Mouse (Mus musculus): Measurements from ENCODE around the gene Bpifa2. TPM values are rescaled to one million over a fixed set of nuclear protein-coding genes. Genes with fewer than 3 reads are reported as not detected.
A peak's percentile ranks its signal among the peaks of the same experiment; 100 is the strongest.
"Not testable (repeated sequence)": the region's sequence is repeated elsewhere in the genome, so short reads cannot be mapped to it uniquely, and the experiment has no call there.

Bpifa2 gene
- 0.43 TPM in 1 of 2 replicates, not detected in the other for total RNA-seq (2021)
- long read RNA-seq, partial matches to known transcripts, result 0 of 1 reads
- long read RNA-seq, other reads (novel, unspliced or antisense), result 0 of 1 reads

- DNase-seq, result no peak
Observed at GRCm38 (mm10) chr2:154007965-154008364, at the start of gene Bpifa2. Bpifa2 (plus strand) TSS chr2:154008265.

- no peak for DNase-seq
Observed at GRCm38 (mm10) chr2:153962821-153963331, 45.2 kb upstream of the Bpifa2 start.

- peak; percentile 12 for DNase-seq
Observed at GRCm38 (mm10) chr2:153963334-153963733, 44.7 kb upstream of the Bpifa2 start.

DNA sequence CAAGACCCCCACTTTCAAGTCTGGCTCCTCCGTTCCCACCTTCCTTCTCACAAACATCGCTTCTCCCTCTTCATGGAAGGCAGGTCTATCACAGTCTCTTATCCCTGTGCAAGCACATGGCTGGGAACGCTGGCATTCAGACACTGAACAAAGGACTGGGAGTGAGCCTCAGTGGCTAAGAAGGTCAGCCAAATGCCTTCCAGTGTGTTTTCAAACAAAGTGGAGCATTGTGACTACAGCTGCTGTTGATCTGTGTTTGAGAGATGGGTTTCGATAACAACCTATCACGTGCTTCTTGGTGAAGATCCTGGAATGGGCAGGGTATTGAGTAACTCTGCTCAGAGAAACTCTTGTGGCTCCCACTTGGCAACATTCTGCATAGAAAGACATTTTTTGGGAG lies 37.8 kb upstream of the Bpifa2 start:
- DNase-seq, result no peak

DNA sequence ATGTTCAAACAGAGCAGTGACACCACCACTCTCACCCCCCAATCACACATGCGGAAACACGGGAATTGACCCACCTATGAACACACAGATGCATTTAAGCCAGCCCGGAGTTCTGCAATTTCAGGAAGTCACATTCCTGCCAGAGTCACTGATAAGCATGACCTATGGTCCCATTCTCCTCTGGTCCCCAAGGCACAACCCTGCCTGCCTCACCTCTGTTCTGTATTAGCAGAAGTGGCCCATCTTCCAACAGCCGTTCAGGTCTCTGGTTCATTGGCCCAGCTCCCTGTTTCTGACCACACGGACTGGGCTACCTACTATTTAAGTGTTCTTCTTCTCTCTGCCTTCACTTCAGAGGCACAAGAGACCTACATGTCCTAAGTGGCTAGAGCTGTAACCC lies 33.5 kb upstream of the Bpifa2 start, which contains the start of gene Bpifa6:
TSS of gene Bpifa6 (plus strand) at position 364 of the 400 bp plus-strand sequence.
- no peak for DNase-seq

- DNase-seq, result peak; percentile 79
Observed at GRCm38 (mm10) chr2:153995770-153996169, 12.3 kb upstream of the Bpifa2 start.

GRCm38 (mm10) chr2:154000501-154000900 lies 7.6 kb upstream of the Bpifa2 start:
- DNase-seq, result no peak

DNA sequence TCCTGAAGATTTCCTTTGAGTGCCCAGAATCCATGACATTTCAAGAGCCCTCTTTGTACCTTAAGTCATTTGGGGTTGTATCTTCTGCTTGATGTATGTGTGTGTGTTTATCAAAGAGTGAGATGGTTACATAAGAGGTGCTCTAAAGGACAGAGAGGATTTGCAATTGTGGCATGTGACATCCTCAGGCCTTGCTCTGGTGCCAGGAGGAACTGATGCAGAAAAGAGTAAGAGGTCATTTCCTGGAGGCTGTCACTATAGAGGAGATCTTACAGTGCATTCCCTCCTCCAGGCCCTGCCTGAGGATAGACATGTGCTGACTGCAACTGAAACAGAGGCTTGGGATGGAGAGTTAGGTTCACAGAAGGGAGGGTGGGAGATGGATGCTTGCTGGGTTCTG lies 7.0 kb upstream of the Bpifa2 start:
- DNase-seq, result no peak

DNA sequence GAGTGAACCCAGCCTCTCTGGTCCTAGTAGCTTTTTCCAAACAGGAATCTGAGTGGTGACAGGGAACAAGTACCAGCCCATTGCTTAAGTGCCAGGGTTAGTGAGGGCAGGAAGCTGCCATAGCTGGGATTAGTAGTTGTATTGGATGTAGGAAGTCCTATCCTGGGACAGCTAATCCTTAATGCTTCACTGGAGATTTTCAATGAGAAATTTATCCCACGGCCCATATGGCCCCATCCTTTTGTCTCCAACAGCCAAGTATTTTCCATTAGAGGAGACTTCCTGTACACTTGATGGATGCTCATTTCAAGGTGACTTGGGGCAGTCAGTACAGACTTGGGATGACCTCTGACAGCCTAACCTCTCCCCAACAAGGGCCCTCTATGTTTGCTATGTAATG lies 3.6 kb upstream of the Bpifa2 start:
- DNase-seq, result no peak

GRCm38 (mm10) chr2:154005094-154005493 lies 3.0 kb upstream of the Bpifa2 start:
- DNase-seq, result no peak

DNA sequence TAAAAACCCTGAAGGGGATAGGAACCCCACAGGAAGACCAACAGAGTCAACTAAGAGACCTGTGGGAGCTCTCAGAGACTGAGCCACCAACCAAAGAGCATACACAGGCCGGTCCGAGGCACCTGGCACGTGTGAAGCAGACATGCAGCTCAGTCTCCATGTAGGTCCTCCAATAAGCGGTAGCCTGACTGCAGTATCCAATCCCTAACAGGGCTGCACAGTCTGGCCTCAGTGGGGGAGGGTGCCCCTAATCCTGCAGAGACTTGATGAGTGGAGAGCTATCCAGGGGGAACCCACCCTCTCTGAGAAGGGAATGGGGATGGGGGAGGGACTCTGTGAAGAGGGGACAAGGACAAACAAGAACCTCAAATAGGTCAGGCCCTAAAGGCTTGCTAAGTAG lies 2.3 kb upstream of the Bpifa2 start:
- no peak for DNase-seq

DNA sequence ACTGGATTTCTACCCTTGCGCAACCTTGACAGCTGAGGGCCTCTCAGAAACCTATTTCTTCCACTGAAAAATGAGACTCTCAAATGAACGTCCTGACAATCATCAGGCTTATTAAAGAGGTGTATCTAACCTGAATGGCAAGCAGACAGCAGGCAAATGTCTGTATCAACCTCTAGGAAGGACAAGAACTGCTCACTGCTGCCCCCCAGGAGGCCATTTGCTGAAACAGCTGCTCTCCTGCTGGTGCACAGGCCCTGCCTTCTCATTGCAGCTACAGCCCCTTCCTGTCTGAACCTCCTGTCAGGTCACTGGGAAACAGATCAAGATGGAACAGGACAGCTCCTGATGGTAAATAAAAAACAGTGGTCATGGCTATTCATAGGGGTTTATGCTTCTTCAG lies 1.7 kb upstream of the Bpifa2 start:
- no peak for DNase-seq

GRCm38 (mm10) chr2:154007381-154007780 lies 684 bp upstream of the Bpifa2 start:
- no peak for DNase-seq

- DNase-seq, result no peak
Observed at GRCm38 (mm10) chr2:154017990-154018389, 9.9 kb downstream of the Bpifa2 start.

DNA sequence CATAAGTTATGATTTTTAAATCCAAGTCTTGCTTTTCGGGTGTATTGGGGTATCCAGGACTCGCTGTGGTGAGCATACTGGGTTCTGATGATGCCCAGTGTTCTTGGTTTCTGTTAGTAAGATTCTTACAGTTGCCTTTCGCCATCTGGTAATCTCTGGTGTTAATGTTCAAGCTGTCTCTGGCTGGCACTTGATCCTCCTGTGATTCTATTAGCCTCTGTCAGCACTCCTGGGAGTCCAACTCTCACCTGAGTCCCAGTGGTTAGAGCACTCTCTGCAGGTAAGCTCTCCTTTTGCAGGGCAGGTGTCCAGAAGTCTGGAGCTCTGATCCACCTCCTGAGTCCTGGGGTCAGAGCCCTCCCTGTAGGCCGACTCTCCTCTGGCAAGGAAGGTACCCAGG lies 16.6 kb downstream of the Bpifa2 start:
- DNase-seq, result not testable (repeated sequence)

DNA sequence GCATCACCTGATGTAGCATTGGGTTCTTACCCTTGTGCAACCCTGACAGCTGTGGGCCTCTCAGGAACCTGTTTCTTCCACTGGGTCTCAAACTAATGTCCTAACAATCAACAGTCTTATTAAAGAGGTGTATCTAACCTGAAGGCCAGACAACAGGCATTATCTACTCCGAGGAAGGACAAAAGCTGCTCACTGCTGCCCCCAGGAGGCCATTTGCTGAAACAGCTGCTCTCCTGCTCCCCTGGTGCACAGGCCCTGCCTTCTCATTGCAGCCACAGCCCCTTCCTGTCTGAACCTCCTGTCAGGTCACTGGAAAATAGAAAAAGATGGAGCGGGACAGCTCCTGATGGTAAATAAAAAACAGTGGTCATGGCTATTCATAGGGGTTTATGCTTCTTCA lies 30.9 kb downstream of the Bpifa2 start:
- DNase-seq, result peak; percentile 73

- DNase-seq, result no peak
Observed at GRCm38 (mm10) chr2:154044743-154045142, 36.7 kb downstream of the Bpifa2 start.

- no peak for DNase-seq
Observed at GRCm38 (mm10) chr2:154058690-154059089, 50.6 kb downstream of the Bpifa2 start.

Other genes with a start within 250 kb of the Bpifa2 start
- 0.27 TPM in 1 of 2 replicates, not detected in the other for gene Efcab8, start 228.3 kb upstream of the Bpifa2 start, total RNA-seq (2021)
- gene Sun5, start 137.2 kb upstream of the Bpifa2 start, total RNA-seq (2021), result not detected in 2 replicates
- gene Bpifb2, start 133.2 kb upstream of the Bpifa2 start, total RNA-seq (2021), result not detected in 2 replicates
- 6.3 and 7.2 TPM in 2 replicates for gene Bpifb6, start 107.9 kb upstream of the Bpifa2 start, total RNA-seq (2021)
- not detected in 2 replicates for gene Bpifb3, start 90.0 kb upstream of the Bpifa2 start, total RNA-seq (2021)
- not detected in 2 replicates for gene Bpifb4, start 70.1 kb upstream of the Bpifa2 start, total RNA-seq (2021)
- not detected in 2 replicates for gene Bpifa6, start 33.3 kb upstream of the Bpifa2 start, total RNA-seq (2021)
- not detected in 2 replicates for gene Bpifa3, start 122.1 kb downstream of the Bpifa2 start, total RNA-seq (2021)
- not detected in 2 replicates for gene Bpifa1, start 134.6 kb downstream of the Bpifa2 start, total RNA-seq (2021)
- not detected in 2 replicates for gene Bpifa5, start 154.3 kb downstream of the Bpifa2 start, total RNA-seq (2021)
- not detected in 2 replicates for gene Bpifb1, start 182.6 kb downstream of the Bpifa2 start, total RNA-seq (2021)
- not detected in 2 replicates for gene Bpifb5, start 215.5 kb downstream of the Bpifa2 start, total RNA-seq (2021)
- not detected in 2 replicates for gene Bpifb9a, start 249.6 kb downstream of the Bpifa2 start, total RNA-seq (2021)